Mouse (Mus musculus): ENCODE measurements around the gene Smok3a.
"Not testable (repeated sequence)": the region's sequence is repeated elsewhere in the genome, so short reads cannot be mapped to it uniquely, and the experiment has no call there.

Smok3a gene

GRCm38 (mm10) chr5:138020961-138021479 lies at the start of gene Smok3a, which contains the start of gene Smok3b:
Gene Smok3a (plus strand): TSS chr5:138021261.
Gene Smok3b (plus strand): TSS chr5:138021429.
- not testable (repeated sequence) for DNase-seq (ENCODE audit: low spot score in 2 of 2)

- no peak for DNase-seq (ENCODE audit: low spot score in 2 of 2)
Measured at GRCm38 (mm10) chr5:137973161-137973560, 47.9 kb upstream of the Smok3a start.

- no peak for DNase-seq (ENCODE audit: low spot score in 2 of 2)
Measured at GRCm38 (mm10) chr5:137973738-137974137, 47.3 kb upstream of the Smok3a start.

GRCm38 (mm10) chr5:137974724-137975123 lies 46.3 kb upstream of the Smok3a start:
- no peak for DNase-seq (ENCODE audit: low spot score in 2 of 2)

- DNase-seq (ENCODE audit: low spot score in 2 of 2), result no peak
Measured at GRCm38 (mm10) chr5:137975434-137975833, 45.6 kb upstream of the Smok3a start.

GRCm38 (mm10) chr5:137977291-137977690 lies 43.8 kb upstream of the Smok3a start:
- no peak for DNase-seq (ENCODE audit: low spot score in 2 of 2)

GRCm38 (mm10) chr5:137979081-137979480 lies 42.0 kb upstream of the Smok3a start:
- DNase-seq (ENCODE audit: low spot score in 2 of 2), result no peak

- DNase-seq (ENCODE audit: low spot score in 2 of 2), result no peak
Measured at GRCm38 (mm10) chr5:137981300-137981699, 39.8 kb upstream of the Smok3a start, which contains the start of gene Azgp1. Gene Azgp1 (plus strand): TSS chr5:137981520.

GRCm38 (mm10) chr5:137986351-137986750 lies 34.7 kb upstream of the Smok3a start:
- no peak for DNase-seq (ENCODE audit: low spot score in 2 of 2)

GRCm38 (mm10) chr5:138009437-138009836 lies 11.6 kb upstream of the Smok3a start:
- DNase-seq (ENCODE audit: low spot score in 2 of 2), result no peak

- no peak for DNase-seq (ENCODE audit: low spot score in 2 of 2)
Measured at GRCm38 (mm10) chr5:138012382-138012781, 8.7 kb upstream of the Smok3a start.

- DNase-seq (ENCODE audit: low spot score in 2 of 2), result no peak
Measured at GRCm38 (mm10) chr5:138016530-138016929, 4.5 kb upstream of the Smok3a start.

- no peak for DNase-seq (ENCODE audit: low spot score in 2 of 2)
Measured at GRCm38 (mm10) chr5:138016997-138017396, 4.1 kb upstream of the Smok3a start.

GRCm38 (mm10) chr5:138019577-138019976 lies 1.5 kb upstream of the Smok3a start:
- DNase-seq (ENCODE audit: low spot score in 2 of 2), result not testable (repeated sequence)

- DNase-seq (ENCODE audit: low spot score in 2 of 2), result not testable (repeated sequence)
Measured at GRCm38 (mm10) chr5:138052894-138053293, 31.8 kb downstream of the Smok3a start, which contains the start of gene Smok3c. Gene Smok3c (plus strand): TSS chr5:138053194.

GRCm38 (mm10) chr5:138073803-138074202 lies 52.7 kb downstream of the Smok3a start:
- DNase-seq (ENCODE audit: low spot score in 2 of 2), result no peak

GRCm38 (mm10) chr5:138075684-138076083 lies 54.6 kb downstream of the Smok3a start:
- DNase-seq (ENCODE audit: low spot score in 2 of 2), result no peak

GRCm38 (mm10) chr5:138076148-138076547 lies 55.1 kb downstream of the Smok3a start:
- DNase-seq (ENCODE audit: low spot score in 2 of 2), result no peak

GRCm38 (mm10) chr5:138080456-138080855 lies 59.4 kb downstream of the Smok3a start:
- DNase-seq (ENCODE audit: low spot score in 2 of 2), result no peak

- DNase-seq (ENCODE audit: low spot score in 2 of 2), result no peak
Measured at GRCm38 (mm10) chr5:138081446-138081845, 60.4 kb downstream of the Smok3a start.

GRCm38 (mm10) chr5:138083318-138083900 lies 62.3 kb downstream of the Smok3a start:
- DNase-seq (ENCODE audit: low spot score in 2 of 2), result no peak

- DNase-seq (ENCODE audit: low spot score in 2 of 2), result no peak
Measured at GRCm38 (mm10) chr5:138083936-138084335, 62.9 kb downstream of the Smok3a start.
